Mouse (Mus musculus) T-cell, adult 2 months (primary cell): ENCODE results near the gene Impg2.

Source experiments
- DNase-seq: peaks from one replicate; pipeline ENCODE4 v3.0.0; 2022; ENCODE audit warnings: low spot score

Gene Impg2

GRCm38 (mm10) chr16:56204051-56204450, at the start of gene Impg2:
Gene Impg2, plus strand, starts transcription at chr16:56204313.
- no peak for DNase-seq

- DNase-seq: no peak
Observed at GRCm38 (mm10) chr16:56163466-56163865, 40.6 kb upstream of the Impg2 start.

- DNase-seq: no peak
Observed at GRCm38 (mm10) chr16:56170247-56170646, 33.9 kb upstream of the Impg2 start.

- no peak for DNase-seq
Observed at GRCm38 (mm10) chr16:56175867-56176581, 28.1 kb upstream of the Impg2 start.

GRCm38 (mm10) chr16:56186863-56187262, 17.2 kb upstream of the Impg2 start:
- no peak for DNase-seq

- no peak for DNase-seq
Observed at GRCm38 (mm10) chr16:56188198-56188597, 15.9 kb upstream of the Impg2 start.

- DNase-seq: no peak
Observed at GRCm38 (mm10) chr16:56212740-56213139, 8.6 kb downstream of the Impg2 start.

GRCm38 (mm10) chr16:56227686-56228085, 23.6 kb downstream of the Impg2 start:
- DNase-seq: no peak

- DNase-seq: no peak
Observed at GRCm38 (mm10) chr16:56229455-56229854, 25.3 kb downstream of the Impg2 start.

- DNase-seq: no peak
Observed at GRCm38 (mm10) chr16:56231300-56231699, 27.2 kb downstream of the Impg2 start.

- no peak for DNase-seq
Observed at GRCm38 (mm10) chr16:56232736-56233135, 28.6 kb downstream of the Impg2 start.

GRCm38 (mm10) chr16:56246031-56246430, 41.9 kb downstream of the Impg2 start:
- DNase-seq: no peak

- no peak for DNase-seq
Observed at GRCm38 (mm10) chr16:56273917-56274316, 69.8 kb downstream of the Impg2 start.

- DNase-seq: no peak
Observed at GRCm38 (mm10) chr16:56279060-56279459, 74.9 kb downstream of the Impg2 start.

GRCm38 (mm10) chr16:56279752-56280151, 75.6 kb downstream of the Impg2 start:
- DNase-seq: no peak

GRCm38 (mm10) chr16:56281336-56281735, 77.2 kb downstream of the Impg2 start:
- DNase-seq: no peak

GRCm38 (mm10) chr16:56283330-56283729, 79.2 kb downstream of the Impg2 start:
- no peak for DNase-seq

- no peak for DNase-seq
Observed at GRCm38 (mm10) chr16:56283873-56284272, 79.8 kb downstream of the Impg2 start.

- no peak for DNase-seq
Observed at GRCm38 (mm10) chr16:56286076-56286475, 82.0 kb downstream of the Impg2 start.

GRCm38 (mm10) chr16:56286977-56287376, 82.9 kb downstream of the Impg2 start:
- no peak for DNase-seq

GRCm38 (mm10) chr16:56294887-56295286, 90.8 kb downstream of the Impg2 start:
- DNase-seq: no peak

- DNase-seq: no peak
Observed at GRCm38 (mm10) chr16:56295888-56296648, 92.0 kb downstream of the Impg2 start.

- DNase-seq: no peak
Observed at GRCm38 (mm10) chr16:56298248-56298647, 94.1 kb downstream of the Impg2 start.
